Mouse (Mus musculus): ENCODE measurements around the gene AL731706.1.
"Not testable (repeated sequence)": the region's sequence is repeated elsewhere in the genome, so short reads cannot be mapped to it uniquely, and the experiment has no call there.

The AL731706.1 gene

DNA sequence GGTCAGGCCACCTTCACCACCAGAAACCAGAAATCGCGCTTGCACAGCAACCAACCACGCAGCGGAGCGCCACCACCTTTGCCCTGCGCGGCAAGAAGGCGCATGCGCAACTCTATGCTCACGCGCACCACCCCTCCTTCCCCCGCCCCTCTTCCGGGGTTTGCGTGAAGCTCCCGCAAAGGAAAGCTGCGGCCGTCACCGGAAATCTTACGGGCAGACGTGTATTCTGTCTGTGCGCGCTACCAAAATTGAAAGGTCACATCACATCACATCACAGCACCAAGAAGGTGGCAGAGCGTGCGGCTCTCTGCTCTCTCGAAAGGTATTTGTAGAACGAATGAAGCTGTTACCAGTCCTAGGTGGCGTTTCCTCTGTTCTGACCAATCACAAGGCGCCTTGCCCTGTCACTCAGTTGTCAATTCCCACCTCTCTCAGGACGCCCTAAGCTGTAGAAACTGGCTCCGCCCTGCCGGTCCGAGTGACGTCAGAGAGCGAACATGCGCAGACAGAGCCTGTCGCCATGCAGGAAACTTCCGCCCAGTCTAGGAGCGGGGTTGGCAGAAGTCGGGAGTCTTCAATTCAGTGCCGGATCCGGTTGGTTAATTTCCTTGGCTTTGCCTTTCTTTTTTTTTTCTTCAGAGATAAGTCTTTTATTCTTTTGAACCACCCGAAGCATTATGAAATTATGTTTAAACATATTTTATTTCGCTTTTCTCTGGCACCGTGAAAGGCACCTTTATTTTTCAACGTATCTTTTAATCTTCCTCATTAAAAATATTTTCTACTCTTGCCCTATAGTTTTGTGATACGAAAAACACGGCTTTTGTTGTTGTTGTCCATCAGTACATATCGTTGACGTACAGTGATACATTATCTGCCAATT is at the start of gene AL731706.1, which contains the start of the genes Slx4ip and Mkks:
TSS of gene AL731706.1 (minus strand) at position 322 of the 883 bp plus-strand sequence.
TSS of gene Slx4ip (plus strand) at position 151 of the 883 bp plus-strand sequence.
TSS of gene Mkks (minus strand) at position 322 of the 883 bp plus-strand sequence.
- peak; percentile 99 for DNase-seq (ENCODE audit: low spot score)

GRCm38 (mm10) chr2:136938249-136938648 is 47.1 kb upstream of the AL731706.1 start:
- DNase-seq (ENCODE audit: low spot score): no peak

GRCm38 (mm10) chr2:136936391-136937288 is 45.5 kb upstream of the AL731706.1 start:
- no peak for DNase-seq (ENCODE audit: low spot score)

- no peak for DNase-seq (ENCODE audit: low spot score)
Observed at GRCm38 (mm10) chr2:136921003-136921408, 29.8 kb upstream of the AL731706.1 start.

DNA sequence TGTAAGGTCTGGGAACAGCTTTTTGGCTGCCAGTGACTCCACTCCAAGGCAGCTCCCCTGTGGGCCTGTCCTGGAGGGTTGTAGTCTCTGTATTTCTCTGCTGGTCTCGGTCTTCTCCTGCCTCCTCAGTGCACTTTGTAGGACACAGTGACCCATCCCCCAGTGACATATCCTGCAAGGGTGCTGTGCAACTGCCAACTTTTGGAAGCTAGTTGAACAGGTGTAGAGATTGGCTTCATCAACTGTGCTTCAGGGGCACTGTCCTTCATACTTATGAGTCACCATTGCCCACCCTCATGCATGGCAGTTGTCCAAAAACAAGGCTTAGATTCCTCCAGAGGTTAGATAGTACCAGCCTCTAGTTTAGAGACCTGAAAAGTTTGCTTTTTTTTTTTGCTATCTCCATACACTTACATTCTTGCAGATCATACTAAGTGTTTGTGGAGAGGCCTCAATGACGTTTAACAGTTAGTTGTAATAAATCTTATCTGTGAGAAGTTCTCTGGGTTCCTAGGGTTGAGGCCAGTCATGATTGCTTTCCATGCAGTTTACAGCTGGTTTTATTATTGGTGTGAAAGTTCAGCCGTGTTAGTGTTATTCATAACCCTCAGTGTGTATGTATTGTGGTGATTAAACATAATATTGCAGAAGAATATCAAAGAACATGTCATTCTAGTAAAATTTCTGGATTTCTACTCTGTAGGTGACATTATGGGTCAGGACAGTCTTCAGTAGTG is 29.2 kb upstream of the AL731706.1 start:
- no peak for DNase-seq (ENCODE audit: low spot score)

DNA sequence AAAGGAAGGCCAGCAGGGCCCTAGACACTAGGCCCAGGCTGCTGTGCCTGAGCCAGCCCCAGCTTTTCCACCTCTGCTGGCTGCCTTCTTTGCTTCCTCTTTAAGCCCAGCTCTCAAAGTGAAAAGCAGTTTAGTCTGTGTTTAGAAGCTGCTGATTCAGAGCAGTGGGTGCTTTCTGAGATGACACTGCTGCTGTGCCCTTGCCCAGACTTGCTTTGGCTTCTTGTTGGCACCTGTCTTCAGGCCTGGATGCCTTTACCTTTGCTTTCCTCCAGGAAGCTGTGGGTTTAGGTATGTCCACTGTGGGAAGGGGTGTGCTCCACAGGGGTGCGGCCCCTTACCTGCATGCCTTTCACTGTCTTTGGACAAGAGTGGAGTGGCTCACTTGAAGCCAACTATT is 28.2 kb upstream of the AL731706.1 start:
- no peak for DNase-seq (ENCODE audit: low spot score)

DNA sequence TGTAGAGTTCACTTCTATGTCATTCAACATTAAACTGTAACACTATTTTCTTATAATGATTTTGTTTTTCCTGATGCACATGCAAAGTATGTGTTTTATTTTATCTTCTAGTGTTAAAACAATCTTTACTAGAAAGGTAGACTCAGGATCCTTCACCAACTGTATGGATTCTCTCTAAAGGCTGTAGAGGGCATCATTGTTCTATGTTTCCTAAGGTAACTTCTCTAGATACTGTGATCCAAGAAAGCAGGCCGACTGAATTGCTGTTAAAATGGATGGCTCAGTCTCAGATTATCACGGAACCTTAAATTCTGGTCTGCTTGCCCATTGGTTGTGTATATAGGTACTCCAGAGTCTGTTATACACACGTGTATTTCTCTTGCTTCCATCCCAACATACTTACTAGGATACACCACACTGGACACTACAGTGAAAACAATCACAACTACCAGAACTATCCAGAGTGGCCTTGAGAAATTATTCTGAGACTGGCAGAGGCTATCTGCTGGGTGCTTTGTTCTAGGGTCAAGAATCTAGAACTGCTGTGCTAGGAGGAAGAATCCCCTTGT is 23.2 kb upstream of the AL731706.1 start:
- no peak for DNase-seq (ENCODE audit: low spot score)

DNA sequence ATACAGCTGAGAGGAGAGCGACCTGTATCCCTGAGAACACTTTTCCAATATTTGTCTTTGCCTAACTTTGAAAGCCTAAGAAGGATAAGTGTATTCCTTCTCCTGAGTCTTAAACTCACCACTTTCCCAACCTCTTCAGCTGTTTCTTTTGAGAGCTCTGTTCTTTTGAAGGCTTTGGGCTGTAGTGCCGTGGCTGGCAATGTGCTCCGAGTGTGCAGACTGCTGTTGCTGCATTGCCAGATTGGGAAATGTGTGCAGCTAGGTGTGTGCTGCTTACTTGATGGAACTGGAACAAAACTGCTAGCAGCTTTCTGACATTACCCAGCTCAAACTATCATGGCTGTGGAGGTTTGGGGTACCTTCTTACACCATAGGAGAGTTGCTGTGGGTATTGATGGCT is 21.8 kb upstream of the AL731706.1 start:
- no peak for DNase-seq (ENCODE audit: low spot score)

DNA sequence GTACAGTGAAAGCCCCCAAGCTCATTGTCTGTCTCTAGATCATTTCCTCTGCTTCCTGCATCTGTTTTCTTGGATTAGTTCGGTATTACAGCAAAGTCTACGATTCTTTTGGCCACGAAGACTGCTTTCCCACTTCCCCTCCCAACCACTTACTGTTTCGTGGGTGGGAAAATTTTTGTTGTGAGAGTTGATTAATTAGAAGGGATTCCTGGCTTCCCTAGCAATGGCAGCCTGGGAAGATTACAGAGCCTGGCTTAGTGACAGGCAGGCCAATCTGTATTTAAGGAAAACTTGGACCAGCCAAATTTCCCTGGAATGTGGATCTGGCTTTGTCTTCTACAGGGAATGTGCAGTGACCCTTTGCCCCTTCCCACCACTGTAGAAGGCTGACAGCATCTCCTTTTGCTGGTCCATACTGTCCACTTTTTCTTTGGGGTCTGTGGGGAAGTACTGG is 20.8 kb upstream of the AL731706.1 start:
- DNase-seq (ENCODE audit: low spot score): no peak

GRCm38 (mm10) chr2:136909298-136909697 is 18.1 kb upstream of the AL731706.1 start:
- no peak for DNase-seq (ENCODE audit: low spot score)

DNA sequence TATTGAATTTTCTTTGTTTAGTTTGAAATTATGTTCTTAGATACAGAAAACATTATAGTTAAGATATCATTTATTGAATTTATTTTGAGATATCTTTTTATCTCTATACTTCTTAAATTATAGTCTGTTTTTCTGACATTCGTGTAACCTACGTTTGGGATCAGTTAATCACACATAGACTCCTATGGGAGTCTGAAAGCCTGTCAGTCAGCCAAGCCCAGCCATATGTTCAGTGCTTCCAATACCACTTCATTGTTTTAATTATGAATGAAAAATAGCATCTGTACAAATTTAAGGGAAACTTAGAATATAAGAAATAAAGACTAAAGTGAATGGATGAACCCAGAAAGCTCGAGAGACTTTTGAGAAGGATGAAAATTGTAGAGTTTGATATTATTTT is 17.4 kb upstream of the AL731706.1 start:
- DNase-seq (ENCODE audit: low spot score): no peak

DNA sequence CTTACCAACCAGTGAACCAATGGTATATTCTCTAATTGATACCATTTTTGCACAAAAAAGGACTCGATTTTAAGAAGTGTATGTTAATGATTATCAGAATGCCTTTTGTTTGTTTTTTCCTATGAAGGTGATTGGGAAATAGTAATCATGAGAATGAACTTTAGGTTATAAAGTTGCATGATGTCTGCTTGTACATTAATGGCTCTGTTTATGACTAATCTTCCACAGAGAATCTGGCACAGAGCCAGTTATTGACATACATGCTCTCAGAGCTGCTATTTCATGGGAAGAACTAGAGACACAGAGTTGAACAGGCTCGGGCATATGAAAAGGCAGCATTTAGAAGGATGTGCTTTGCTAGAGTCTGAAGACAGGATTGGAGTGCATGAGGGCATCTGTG is 4.9 kb upstream of the AL731706.1 start:
- DNase-seq (ENCODE audit: low spot score): no peak

DNA sequence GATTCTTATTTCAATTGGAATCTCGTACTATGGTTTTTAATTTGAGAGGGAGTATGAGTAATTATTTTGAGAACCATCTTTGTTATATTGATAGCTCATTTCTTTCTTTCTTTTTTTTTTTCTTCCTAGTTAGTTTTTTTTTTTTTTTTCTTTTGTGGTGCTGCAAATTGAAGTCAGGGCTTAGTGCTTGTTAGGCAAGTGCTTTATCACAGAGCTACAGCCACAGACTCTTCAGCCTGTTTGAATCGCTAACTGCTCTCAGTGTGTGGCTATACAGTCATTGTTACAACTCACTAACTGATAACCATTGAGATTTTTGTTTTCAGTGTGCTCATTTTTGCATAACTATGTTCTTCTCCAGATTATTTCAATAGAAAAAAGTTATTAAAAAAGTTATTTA is 3.3 kb upstream of the AL731706.1 start:
- no peak for DNase-seq (ENCODE audit: low spot score)

GRCm38 (mm10) chr2:136891951-136892371 is 772 bp upstream of the AL731706.1 start:
- DNase-seq (ENCODE audit: low spot score): peak; percentile 96

GRCm38 (mm10) chr2:136890716-136891067 is 497 bp downstream of the AL731706.1 start:
- not testable (repeated sequence) for DNase-seq (ENCODE audit: low spot score)

DNA sequence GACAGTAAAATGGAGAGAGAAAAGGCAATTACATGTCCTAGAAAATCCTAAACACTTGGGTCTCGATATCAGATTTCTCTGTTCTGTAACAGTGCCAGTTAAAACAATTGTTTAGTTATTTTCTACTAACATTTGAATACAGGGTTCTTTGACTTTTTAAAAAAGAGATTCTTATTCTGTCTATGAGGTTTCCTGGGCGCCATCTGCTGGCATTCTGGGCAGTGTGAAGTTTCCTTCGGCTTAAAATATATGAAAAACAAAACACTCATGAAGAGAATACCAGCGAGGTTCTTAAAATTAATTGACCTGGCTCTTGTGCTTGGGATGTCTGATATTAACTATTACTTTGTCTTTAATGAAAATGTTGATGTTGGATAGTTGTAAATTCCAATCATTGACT is 4.3 kb downstream of the AL731706.1 start:
- DNase-seq (ENCODE audit: low spot score): no peak

- no peak for DNase-seq (ENCODE audit: low spot score)
Observed at GRCm38 (mm10) chr2:136885579-136885978, 5.6 kb downstream of the AL731706.1 start, which contains the start of gene AL731706.2. Gene AL731706.2, minus strand, starts transcription at chr2:136885679.

DNA sequence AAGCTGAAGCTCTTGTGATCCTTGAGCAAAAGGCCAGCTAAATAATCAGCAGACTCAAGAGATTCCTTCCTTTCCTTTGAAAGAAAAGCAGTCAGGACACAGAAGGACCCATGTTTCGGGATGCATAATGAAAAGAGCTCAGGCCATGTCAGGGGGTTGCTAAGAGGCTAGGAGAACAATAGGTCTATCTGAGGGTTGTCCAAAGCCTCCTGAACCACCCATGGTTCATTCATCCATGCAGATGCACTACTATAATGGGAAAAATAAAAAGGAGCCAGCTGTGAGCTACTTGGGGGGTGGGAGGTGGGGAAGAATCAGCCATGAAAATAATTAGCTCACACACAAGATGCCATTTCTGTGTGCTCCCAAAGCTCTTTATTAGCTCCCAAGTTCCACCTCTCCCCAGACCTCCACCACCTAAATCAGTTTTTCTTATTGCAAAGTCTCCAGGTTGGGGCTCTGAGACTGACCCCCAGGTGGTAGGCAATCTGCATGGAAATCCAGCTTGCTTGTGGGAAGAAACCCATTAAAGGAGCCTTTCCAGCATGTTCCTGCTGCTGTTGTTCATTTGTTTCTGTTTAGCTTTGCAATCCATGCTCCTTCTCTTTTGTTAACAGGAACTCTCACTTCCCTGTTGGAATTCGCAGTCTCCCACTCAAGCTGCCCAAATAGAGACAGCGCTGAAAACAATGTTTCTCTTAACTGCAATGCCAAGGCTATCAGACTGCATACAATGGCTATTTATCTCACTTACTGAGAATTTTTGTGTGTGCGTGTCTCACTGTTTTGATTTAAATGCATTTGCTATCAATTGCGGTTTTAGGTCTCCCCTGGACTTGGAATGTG is 36.4 kb downstream of the AL731706.1 start:
- DNase-seq (ENCODE audit: low spot score): no peak

- DNase-seq (ENCODE audit: low spot score): no peak
Observed at GRCm38 (mm10) chr2:136850366-136850765, 40.8 kb downstream of the AL731706.1 start.

- no peak for DNase-seq (ENCODE audit: low spot score)
Observed at GRCm38 (mm10) chr2:136837994-136838393, 53.2 kb downstream of the AL731706.1 start.
